Mouse (Mus musculus): ENCODE results near the gene Dclk3.
A peak's percentile ranks its signal among the peaks of the same experiment; 100 is the strongest.

The Dclk3 gene

GRCm38 (mm10) chr9:111491280-111491679, 52.4 kb downstream of the Dclk3 start:
- DNase-seq, result no peak

GRCm38 (mm10) chr9:111493490-111493889, 54.6 kb downstream of the Dclk3 start:
- DNase-seq, result no peak

DNA sequence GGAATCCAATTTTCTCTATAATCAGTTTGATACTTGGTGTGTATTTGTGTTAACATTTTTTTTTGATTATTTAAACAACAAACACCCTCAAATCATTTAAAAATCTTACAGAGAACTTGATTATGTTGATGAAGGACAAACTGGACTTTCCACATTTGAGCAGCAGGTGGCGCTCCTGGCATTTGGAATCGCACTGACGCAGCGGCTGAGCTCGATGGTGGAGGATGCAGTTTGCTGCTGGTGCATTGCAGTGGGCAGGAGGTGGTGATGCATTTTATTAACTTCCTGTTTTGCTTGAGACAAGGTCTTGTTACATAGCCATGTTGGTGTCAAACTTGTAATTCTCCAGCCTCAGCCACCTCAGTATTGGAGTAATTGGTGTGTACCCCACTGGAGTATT, 56.7 kb downstream of the Dclk3 start:
- DNase-seq, result peak; percentile 81

GRCm38 (mm10) chr9:111497074-111497811, 58.4 kb downstream of the Dclk3 start:
- DNase-seq, result peak; percentile 82

DNA sequence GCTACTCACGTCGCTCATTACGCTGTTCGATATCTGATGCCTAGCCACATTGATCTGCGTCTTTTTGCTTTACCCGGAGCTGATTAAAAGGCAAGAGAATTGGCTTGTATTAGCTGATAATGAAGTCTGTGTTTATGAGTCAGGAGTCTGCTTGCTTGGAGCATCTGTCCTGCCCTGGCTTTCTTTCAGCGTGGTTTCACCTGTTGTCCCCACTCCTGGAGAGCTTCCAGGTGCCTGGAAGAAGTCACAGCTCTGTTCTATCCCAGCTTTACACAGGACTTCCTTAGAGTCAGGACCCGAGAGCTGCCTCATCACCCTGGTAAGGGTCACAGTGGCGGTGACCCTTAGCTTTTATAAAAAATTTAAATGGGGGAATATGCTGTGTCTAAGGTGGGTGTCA, 61.3 kb downstream of the Dclk3 start:
- DNase-seq, result no peak

DNA sequence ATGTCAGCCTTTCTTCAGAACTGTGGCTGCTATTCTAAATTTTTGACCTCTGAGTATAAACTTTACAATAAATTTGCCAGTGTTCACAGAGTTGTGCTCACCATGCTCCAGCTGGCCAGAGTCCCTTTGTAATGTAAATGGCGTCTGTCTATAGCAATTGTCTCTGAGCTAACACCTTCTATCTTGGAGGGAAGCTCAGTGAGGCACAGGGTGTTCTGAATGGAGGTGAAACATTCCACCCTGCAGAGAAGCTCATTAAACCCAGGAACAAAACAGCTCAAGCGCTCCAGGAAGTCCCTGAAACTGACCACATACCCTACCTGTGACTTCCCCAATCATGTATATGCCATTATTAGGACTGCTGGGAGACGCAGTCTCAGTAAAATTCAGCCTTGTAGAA, 67.2 kb downstream of the Dclk3 start:
- no peak for DNase-seq

DNA sequence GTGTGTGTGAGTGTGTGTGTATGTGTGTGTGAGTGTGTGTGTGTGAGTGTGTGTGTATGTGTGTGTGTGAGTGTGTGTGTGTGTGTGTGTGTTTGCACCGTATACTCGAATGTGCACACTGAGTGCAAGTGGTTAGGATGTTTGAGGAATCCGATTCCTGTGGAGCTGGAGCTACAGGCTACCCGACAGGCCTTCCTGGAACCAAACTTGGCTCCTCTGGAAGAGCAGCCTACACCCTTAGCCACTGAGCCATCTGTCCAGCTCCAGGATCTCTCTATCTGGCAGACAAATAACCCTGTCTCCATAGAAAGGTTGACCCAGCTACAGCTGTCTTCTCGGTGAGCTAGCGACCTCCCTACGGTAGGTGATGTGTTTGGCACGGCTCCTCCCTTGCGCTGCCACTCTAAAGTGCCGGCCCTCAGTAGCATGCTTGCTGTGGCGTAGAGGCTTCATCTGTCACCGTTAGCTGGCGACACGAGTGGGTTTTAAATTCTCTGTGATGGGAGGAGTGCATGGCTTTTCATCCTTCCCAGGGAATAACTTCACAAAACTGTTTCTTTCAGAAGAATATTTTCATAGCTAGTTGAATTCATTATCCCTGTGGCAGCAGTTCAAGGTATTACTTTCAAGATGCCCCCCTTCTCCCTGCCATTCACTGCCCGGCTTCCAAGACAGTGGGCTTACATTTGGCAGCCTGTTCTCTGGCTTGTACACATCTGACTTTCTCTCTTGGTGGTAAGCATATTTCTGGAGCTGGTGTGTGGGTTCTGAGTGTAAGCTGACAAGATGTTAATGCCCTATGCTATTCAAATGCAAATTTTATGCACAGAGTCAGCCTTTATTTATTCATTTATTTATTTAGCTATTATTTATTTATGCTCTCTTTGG, 75.9 kb downstream of the Dclk3 start:
- no peak for DNase-seq

DNA sequence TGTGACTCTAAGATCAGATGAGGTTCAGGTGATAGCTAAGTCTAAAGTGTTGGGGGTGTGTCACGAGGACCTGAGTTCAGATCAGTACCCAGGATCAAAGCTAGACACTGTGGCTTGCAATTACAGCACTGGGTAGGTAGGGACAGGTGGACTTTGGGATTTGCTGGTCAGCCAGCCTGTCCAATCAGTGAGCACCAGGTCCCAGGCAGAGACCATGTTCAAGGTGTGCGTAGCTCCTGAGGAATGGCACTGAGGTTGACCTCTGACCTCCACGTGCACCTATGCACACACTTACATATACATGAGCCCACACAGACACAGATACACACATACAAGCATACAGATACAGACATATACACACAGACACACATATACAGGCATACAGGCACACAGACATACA, 76.7 kb downstream of the Dclk3 start:
- DNase-seq, result no peak

DNA sequence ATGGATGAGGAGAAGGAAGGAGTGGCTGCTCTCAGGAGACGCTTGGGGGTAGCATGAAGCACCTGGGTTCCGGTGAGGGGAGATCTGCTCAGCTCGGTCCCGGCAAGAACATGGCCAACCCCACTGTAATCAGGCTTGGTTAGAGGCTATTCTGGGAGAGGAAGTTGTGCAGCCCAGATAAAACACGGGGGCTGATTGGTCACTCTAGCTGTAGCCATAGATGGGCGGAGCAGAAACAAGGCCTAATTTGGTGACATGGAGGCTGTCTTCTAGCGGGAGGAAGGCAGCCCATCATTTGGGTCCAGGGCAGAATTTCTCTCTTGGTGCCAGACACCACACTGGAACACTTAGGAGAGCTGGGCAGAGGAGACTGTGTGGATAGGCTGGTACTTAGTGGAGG, 83.3 kb downstream of the Dclk3 start:
- DNase-seq, result no peak

GRCm38 (mm10) chr9:111523111-111523510, 84.2 kb downstream of the Dclk3 start:
- DNase-seq, result no peak

- DNase-seq, result no peak
Observed at GRCm38 (mm10) chr9:111523871-111524270, 85.0 kb downstream of the Dclk3 start.

DNA sequence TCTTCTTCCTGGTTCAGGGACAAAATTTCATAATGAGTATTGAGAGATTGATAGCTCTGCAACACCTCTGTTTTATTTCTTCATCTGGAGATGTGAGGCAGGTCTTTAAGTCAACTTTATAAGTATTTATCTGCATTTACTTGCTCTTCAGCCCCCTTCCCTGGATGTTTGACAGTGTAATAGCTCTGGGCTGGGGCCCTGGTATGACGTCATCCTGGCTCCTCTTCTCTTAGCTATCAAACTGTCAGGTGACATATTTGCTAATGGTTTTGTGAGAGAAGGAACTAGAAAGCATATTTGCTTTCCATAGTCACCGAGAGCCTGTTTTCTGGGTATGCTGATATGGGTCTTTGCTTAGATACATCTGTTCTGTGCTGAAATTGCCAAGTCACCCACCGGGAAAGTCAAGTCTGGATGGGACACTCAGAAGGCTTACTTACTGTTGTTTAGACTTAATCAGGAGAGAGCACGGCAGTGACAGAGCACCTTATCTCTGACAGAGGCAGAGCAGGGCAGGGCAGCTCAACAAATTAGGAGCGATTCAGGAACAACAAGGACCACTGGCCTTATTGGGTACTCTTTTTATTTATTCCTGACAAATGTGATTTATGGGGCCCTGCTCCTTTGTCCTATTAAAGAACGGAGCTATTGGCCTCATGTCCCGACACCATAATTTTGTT, 96.0 kb downstream of the Dclk3 start:
- DNase-seq, result no peak

- no peak for DNase-seq
Observed at GRCm38 (mm10) chr9:111535445-111536064, 96.7 kb downstream of the Dclk3 start.
